Mouse (Mus musculus) midbrain, embryonic 10.5 days (tissue): Measurements from ENCODE around the gene Hectd4. TPM values are rescaled to one million over a fixed set of nuclear protein-coding genes. Genes with fewer than 3 reads are reported as not detected.
"Not testable (repeated sequence)": the region's sequence is repeated elsewhere in the genome, so short reads cannot be mapped to it uniquely, and the experiment has no call there.

Experiments
- DNase-seq: peaks from one replicate; pipeline ENCODE4 v3.0.0-alpha.2; 2017; ENCODE audit warnings: low spot score
- H3K27ac ChIP-seq: fragments of 300-500 bp; sonication (generic); replicated peaks from 2 replicates; pipeline ENCODE4 v1.5.1; 2016; ENCODE audit warnings: mild to moderate bottlenecking
- H3K27me3 ChIP-seq: fragments of 300-500 bp; sonication (generic); 2 replicates; pipeline ENCODE4 v1.6.1; 2016; ENCODE audit warnings: low read depth, mild to moderate bottlenecking; ENCODE audit not compliant: poor library complexity, severe bottlenecking
- H3K36me3 ChIP-seq: fragments of 300-500 bp; sonication (generic); 2 replicates; pipeline ENCODE4 v1.6.1; 2016; ENCODE audit warnings: mild to moderate bottlenecking, moderate library complexity
- H3K4me1 ChIP-seq: fragments of 300-500 bp; sonication (generic); 2 replicates; pipeline ENCODE4 v1.6.1; 2016
- H3K4me3 ChIP-seq: fragments of 300-500 bp; sonication (generic); 2 replicates; pipeline ENCODE4 v1.5.1; 2016; ENCODE audit warnings: mild to moderate bottlenecking, moderate library complexity
- H3K9me3 ChIP-seq: fragments of 300-500 bp; sonication (generic); replicated peaks from 2 replicates; pipeline ENCODE4 v1.6.1; 2016; ENCODE audit warnings: mild to moderate bottlenecking
- WGBS: fragments of 180-500 bp; shearing (Covaris S2); methylation state at CpG from one replicate; pipeline ENCODE4 v1.1.7; 2016; 5-methylcytosine and 5-hydroxymethylcytosine counted together
- polyA plus RNA-seq: library from polyadenylated mRNA; unstranded; fragments of >200 nt; fragmentation: Nextera tagmentation; extraction: Ambion mirVana; gene quantifications from 2 replicates; pipeline ENCODE4 v1.2.1, GENCODE M21; 2016

The Hectd4 gene
- polyA plus RNA-seq, 1 experiment from 2014 or later = 3.9 TPM

- Histone ChIP-seq H3K4me1 (peaks cover 16% of the 10 kb centered on the region), H3K36me3 (no peaks in the 10 kb centered on the region), H3K9me3 (no peaks in the 10 kb centered on the region), H3K27ac (no peak overlapping the region), H3K27me3 (no peaks in the 10 kb centered on the region), H3K4me3 (no peak overlapping the region)
- 38% methylated on average over 1 of the region's 1 CpGs for WGBS
- DNase-seq = no peak
Observed at GRCm38 (mm10) chr5:121194173-121194572, 25.8 kb upstream of the Hectd4 start.

- H3K27ac ChIP-seq = no peak overlapping the region
- peaks cover under 1% of the 10 kb centered on the region for H3K4me1 ChIP-seq
- WGBS = 59% methylated on average over 5 of the region's 5 CpGs
- no peak for DNase-seq
- H3K9me3 ChIP-seq = no peaks in the 10 kb centered on the region
- H3K4me3 ChIP-seq = no peak overlapping the region
- no peaks in the 10 kb centered on the region for H3K27me3 ChIP-seq
- no peaks in the 10 kb centered on the region for H3K36me3 ChIP-seq
Observed at GRCm38 (mm10) chr5:121196764-121197163, 23.3 kb upstream of the Hectd4 start.

GRCm38 (mm10) chr5:121197337-121197736 lies 22.7 kb upstream of the Hectd4 start:
- no peaks in the 10 kb centered on the region for H3K4me1 ChIP-seq
- no peak for DNase-seq
- H3K36me3 ChIP-seq = no peaks in the 10 kb centered on the region
- H3K9me3 ChIP-seq = no peaks in the 10 kb centered on the region
- H3K27ac ChIP-seq = no peak overlapping the region
- WGBS = 82% methylated on average over 2 of the region's 2 CpGs
- no peak overlapping the region for H3K4me3 ChIP-seq
- no peaks in the 10 kb centered on the region for H3K27me3 ChIP-seq

- no peak overlapping the region for H3K4me3 ChIP-seq
- DNase-seq = no peak
- H3K4me1 ChIP-seq = no peaks in the 10 kb centered on the region
- H3K9me3 ChIP-seq = no peaks in the 10 kb centered on the region
- no peaks in the 10 kb centered on the region for H3K36me3 ChIP-seq
- H3K27me3 ChIP-seq = no peaks in the 10 kb centered on the region
- H3K27ac ChIP-seq = no peak overlapping the region
- WGBS = 88% methylated on average over 5 of the region's 5 CpGs
Observed at GRCm38 (mm10) chr5:121198376-121198775, 21.6 kb upstream of the Hectd4 start.

GRCm38 (mm10) chr5:121201739-121202138 lies 18.3 kb upstream of the Hectd4 start:
- DNase-seq = no peak
- 47% methylated on average over 3 of the region's 3 CpGs for WGBS

GRCm38 (mm10) chr5:121202467-121202866 lies 17.6 kb upstream of the Hectd4 start:
- H3K4me1 ChIP-seq = peaks cover 19% of the 10 kb centered on the region
- 87% methylated on average over 1 of the region's 1 CpGs for WGBS
- H3K27me3 ChIP-seq = no peaks in the 10 kb centered on the region

More at GRCm38 (mm10) chr5:121201739-121202138, 18.3 kb upstream of the Hectd4 start:
- no peaks in the 10 kb centered on the region for H3K9me3 ChIP-seq
- peaks cover 17% of the 10 kb centered on the region for H3K4me1 ChIP-seq
- H3K36me3 ChIP-seq = peaks cover 14% of the 10 kb centered on the region
- H3K27ac ChIP-seq = no peak overlapping the region
- H3K27me3 ChIP-seq = no peaks in the 10 kb centered on the region
- no peak overlapping the region for H3K4me3 ChIP-seq

DNA sequence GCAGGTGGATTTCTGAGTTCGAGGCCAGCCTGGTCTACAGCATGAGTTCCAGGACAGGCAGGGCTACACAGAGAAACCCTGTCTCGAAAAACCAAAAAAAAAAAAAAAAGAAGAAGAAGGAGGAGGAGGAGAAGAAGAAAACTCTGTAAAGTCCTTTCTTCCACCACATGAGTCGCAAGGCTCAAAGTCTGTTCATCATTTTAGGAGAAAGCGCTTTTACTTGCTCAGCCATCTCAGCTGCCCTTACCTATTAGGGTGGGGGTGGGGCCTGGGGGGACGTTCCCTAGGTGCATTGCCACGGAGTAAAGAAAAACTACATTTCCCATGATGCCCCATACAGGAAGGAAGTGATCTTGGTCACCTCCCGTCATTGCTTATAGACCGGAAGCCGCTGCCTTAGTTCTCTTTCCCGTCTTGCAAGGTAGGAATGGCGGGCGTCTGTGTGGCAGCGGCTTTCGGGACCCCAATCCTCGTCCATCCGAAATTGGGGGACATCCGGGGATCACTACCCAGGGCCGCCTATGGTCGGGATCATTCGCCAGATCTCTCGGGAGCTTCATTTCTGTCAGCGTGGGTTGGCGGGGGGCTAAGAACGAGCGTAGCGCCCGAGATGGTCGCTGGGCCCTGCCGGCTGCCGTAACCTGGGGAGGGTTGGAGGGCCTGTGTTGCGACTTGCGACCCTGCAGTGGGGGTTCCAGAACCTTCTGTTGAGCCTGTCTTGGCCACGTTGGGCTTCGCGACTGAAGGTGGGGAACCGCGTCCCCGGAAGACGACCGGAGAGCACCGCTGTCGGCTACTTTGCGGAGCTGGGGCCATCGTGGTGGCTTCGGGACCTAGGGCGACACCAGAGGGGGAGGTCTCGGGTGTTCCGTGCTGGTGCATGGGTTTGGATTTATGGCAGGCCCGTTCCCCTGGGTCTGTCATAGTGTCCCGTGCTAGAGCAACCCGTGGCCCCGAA lies 15.6 kb upstream of the Hectd4 start, which contains the start of gene Rpl6:
Gene Rpl6, plus strand, starts transcription at position 350 of the 958 bp plus-strand sequence.
- Histone ChIP-seq H3K27me3 (no peaks in the 10 kb centered on the region), H3K27ac (peak within 1 kb of the TSS; percentile 97), H3K36me3 (peaks cover 40% of the 10 kb centered on the region), H3K4me3 (peak within 1 kb of the TSS; percentile 99), H3K9me3 (no peaks in the 10 kb centered on the region), H3K4me1 (peaks cover 23% of the 10 kb centered on the region)
- peak; percentile 82 for DNase-seq
- WGBS = 3% methylated on average over 52 of the region's 52 CpGs

More at GRCm38 (mm10) chr5:121202467-121202866, 17.6 kb upstream of the Hectd4 start:
- H3K4me3 ChIP-seq = no peak overlapping the region
- H3K9me3 ChIP-seq = no peaks in the 10 kb centered on the region
- no peak for DNase-seq
- H3K36me3 ChIP-seq = peaks cover 21% of the 10 kb centered on the region
- no peak overlapping the region for H3K27ac ChIP-seq

DNA sequence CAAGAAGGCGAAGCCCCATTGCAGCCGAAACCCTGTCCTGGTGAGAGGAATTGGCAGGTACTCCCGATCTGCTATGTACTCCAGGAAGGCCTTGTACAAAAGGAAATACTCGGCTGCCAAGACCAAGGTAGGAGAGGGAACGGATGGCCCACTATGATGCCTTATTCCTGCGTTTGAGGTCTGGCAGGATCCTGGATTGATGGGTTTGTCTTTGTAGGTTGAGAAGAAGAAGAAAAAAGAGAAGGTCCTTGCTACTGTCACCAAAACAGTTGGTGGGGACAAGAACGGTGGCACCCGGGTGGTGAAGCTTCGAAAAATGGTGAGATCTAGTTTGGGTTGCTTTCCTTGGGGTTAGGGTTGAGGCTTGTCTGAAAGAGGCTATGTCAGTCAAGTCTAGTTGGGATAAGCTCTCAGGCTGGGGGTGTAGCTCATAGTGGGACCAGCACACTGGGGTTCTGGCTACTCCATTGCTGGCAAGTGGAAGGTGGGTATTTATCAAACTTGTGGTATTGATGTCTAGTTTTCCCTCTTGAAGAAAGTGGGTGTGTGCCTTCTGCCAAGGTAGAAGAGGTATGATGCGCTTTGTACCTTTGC lies 14.4 kb upstream of the Hectd4 start:
- H3K27me3 ChIP-seq, H3K9me3 ChIP-seq, DNase-seq, H3K27ac ChIP-seq: not testable (repeated sequence)
- Histone ChIP-seq H3K4me1 (peaks cover 23% of the 10 kb centered on the region), H3K4me3 (peak overlapping the region; percentile 99), H3K36me3 (peaks cover 53% of the 10 kb centered on the region)
- WGBS = 86% methylated on average over 9 of the region's 10 CpGs

GRCm38 (mm10) chr5:121206540-121206939 lies 13.5 kb upstream of the Hectd4 start:
- Histone ChIP-seq H3K9me3 (no peaks in the 10 kb centered on the region), H3K4me3 (peak overlapping the region; percentile 99), H3K27me3 (no peaks in the 10 kb centered on the region), H3K36me3 (peaks cover 62% of the 10 kb centered on the region), H3K4me1 (peaks cover 23% of the 10 kb centered on the region), H3K27ac (no peak overlapping the region)
- DNase-seq = no peak
- 86% methylated on average over 9 of the region's 9 CpGs for WGBS

- Histone ChIP-seq H3K36me3 (peaks cover 66% of the 10 kb centered on the region), H3K9me3 (no peaks in the 10 kb centered on the region), H3K4me3 (no peak overlapping the region), H3K27me3 (no peaks in the 10 kb centered on the region), H3K27ac (no peak overlapping the region), H3K4me1 (peaks cover 23% of the 10 kb centered on the region)
- WGBS = 87% methylated on average over 3 of the region's 3 CpGs
- DNase-seq = no peak
Observed at GRCm38 (mm10) chr5:121206984-121207383, 13.0 kb upstream of the Hectd4 start.

DNA sequence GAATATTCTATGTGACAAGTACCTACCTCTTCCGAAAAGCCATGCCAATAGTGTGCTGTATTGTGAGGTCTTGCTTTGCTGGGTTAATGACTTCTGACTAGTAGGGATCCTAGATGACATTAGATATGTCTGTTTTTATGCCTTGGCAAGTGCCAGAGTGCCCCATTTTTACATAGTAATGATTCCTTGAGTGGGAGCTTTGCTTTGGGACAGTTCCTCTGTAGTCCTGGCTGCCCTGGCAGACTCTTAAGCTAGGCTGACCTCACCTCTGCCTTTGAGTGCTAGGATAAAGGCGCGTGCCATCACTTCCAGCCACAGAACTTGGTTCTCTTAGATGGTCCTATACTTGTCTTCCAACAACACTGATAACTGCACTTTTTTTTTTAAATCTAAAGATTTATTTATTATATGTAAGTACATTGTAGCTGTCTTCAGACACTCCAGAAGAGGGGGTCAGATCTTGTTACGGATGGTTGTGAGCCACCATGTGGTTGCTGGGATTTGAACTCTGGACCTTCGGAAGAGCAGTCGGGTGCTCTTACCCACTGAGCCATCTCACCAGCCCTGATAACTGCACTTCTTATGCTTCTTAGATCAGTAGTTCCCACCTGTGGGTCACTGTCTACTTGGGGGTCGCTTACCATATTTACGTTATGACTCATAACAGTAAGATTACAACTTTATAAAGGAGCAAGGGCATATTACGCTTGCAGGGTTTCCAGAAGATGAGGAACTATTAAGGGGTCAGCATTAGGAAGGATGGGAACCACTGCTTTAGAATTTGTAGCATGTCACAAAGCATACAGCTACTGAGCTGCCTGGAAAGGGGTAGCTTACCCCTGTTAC lies 10.0 kb upstream of the Hectd4 start:
- no peak overlapping the region for H3K27ac ChIP-seq
- H3K9me3 ChIP-seq = no peaks in the 10 kb centered on the region
- peaks cover 23% of the 10 kb centered on the region for H3K4me1 ChIP-seq
- H3K4me3 ChIP-seq = no peak overlapping the region
- DNase-seq = no peak
- H3K27me3 ChIP-seq = no peaks in the 10 kb centered on the region
- peaks cover 78% of the 10 kb centered on the region for H3K36me3 ChIP-seq
- 95% methylated on average over 9 of the region's 9 CpGs for WGBS

GRCm38 (mm10) chr5:121210601-121210924 lies 9.5 kb upstream of the Hectd4 start:
- H3K9me3 ChIP-seq = no peaks in the 10 kb centered on the region
- H3K27ac ChIP-seq = no peak overlapping the region
- H3K4me1 ChIP-seq = peaks cover 19% of the 10 kb centered on the region
- peaks cover 76% of the 10 kb centered on the region for H3K36me3 ChIP-seq
- DNase-seq = no peak
- H3K4me3 ChIP-seq = no peak overlapping the region
- 94% methylated on average over 1 of the region's 1 CpGs for WGBS
- H3K27me3 ChIP-seq = no peaks in the 10 kb centered on the region
